Mouse (Mus musculus): ENCODE results near the gene Grm4.
"Not testable (repeated sequence)": the region's sequence is repeated elsewhere in the genome, so short reads cannot be mapped to it uniquely, and the experiment has no call there.

The Grm4 gene

DNA sequence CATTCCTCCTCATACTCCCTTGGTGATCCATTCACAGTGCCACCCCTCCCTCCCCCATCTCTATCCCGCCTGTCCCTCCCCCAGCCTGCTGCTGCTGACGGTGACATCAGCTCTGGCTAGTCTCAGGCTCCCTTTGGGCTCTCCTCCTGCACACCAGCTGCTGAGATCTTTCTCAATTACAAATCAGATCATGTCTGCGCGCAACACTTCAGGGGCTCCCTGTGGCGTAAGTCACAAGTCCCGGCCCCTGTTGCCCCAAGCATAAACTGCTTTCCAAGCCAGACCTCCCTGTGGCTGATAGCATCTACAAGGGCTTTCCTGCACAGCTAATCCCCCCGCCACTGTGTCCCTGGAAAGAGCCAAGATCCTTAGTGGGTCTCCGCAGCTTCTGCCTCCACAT is 128.3 kb downstream of the Grm4 start:
- no peak for DNase-seq (ENCODE audit: low read depth, low spot score)

DNA sequence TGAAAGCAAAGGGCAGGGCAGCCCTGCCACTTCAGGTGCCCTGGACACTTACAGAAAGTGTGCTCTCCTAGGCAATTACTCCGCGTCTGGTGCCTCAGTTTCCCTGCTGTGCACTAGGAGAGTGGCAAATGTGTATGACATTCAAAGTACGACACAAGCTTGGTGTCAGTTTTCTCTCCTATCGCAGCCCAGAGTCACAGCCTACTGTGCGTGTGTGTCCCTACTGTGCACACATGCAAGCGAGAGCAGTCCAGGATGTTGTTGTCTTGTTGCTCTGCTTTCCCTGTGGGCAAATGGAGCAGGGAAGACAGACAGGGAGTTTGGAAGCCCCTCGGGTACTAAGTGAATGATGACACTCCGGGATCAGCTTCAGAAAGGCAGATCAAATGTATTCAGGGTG is 131.2 kb downstream of the Grm4 start:
- no peak for DNase-seq (ENCODE audit: low read depth, low spot score)

DNA sequence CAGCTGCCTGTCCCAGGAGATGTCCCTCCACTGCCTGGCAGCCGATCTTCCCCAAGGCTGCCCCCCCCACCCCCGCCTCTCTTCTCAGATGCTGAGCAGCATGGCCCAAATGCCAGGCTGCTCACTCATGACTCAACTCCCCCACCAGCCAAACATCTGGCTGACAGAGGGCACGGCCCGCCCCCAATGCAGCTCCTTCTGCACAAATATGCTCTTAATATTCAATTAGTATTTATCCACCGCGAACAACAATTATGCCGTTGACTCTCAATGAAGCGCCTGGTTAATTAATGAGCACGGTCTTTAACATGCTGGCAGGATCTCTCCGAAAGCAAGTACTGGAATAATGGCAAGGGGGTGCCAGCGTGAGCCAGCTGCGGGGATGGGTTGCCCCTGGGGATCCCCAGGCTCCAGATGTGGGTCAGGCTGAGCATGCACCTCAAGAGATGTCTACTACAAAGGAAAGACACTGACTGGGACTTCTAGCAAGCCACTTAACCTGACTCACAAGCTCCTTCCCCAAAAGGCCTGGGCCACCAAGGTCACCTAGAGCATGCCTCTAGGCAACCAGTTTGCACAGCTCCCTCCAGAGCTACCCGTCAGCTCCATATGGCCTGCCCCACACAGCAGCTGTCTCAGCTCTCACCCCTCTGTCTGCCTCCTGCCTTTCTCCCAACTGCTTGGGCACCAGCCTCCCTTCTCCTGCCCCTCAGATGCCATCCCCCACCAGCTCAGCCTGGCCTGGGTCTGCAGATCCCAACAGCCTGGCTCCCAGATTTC is 131.8 kb downstream of the Grm4 start:
- no peak for DNase-seq (ENCODE audit: low read depth, low spot score)

DNA sequence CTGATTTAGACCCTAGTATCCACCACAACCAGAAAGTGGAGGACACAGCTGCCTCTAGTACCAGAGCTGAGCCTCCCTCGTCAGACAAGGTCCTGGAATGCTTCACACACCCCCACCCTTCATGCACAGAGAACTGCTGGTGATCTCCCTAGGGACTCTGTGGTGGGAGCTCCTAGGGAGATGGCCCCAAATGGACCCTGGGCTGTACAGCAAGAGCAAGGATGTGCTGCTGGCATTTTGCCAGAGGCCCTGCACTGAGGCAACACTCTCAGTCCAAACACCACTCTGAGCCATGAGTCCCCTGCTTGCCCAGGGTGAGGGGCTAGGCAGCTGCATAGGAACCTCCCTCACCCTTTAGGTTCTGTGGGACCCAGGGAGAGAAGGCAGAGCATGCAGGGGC is 134.8 kb downstream of the Grm4 start:
- DNase-seq (ENCODE audit: low read depth, low spot score), result no peak

DNA sequence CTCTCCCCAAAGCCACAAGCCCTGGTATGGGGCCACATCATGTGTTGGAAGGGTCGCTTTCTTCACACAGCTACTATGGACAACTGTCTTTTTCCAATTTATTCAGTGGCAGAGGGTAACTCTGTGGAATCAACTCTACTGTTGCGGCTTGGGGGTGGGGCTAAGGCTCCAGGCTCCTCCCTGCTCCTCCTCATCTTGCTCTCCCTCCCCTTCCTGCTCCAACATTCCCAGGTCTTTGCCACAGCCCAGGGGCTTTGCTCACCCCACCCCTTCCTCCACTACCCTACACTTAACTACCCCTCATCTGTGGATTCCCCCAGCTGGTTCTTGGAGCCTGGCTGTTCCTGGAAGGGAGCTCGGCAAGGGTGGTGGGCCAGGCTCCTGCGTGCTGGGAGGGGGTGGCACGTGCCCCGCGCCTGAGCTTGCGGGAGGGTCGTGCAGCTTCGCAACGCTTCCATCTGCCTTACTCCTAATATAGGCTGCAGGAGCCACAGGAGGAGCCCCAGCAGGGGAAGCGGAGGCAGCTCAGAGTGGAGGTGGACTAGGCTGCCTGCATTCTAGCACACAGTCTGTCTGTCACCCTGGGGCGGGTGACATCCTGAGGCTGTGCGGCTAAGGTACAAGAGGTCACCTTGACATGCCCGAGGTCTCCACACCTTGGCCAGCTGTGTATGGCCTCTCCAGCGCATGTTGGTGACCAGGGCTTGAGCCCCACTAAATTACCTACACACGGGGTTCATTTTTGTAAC is 135.5 kb downstream of the Grm4 start:
- DNase-seq (ENCODE audit: low read depth, low spot score), result no peak

DNA sequence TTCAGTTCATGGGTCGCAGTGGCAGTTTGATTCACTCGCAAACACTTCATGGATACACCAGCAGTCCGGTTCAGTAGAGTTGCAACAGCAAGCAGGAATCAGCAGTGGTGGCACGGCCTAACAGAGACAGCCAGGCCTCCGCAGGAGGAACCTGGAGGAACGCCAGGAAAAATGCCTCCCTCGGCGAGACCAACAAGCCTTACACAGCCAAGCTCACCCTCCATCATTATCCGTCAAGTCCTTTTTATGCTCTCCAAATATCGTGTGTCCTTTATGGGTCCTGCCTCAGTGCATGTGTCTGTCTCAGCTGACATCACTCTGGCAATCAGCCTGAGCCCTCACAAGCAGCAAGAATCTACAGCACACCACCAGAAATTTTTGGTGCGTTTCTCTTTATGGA is 138.3 kb downstream of the Grm4 start:
- no peak for DNase-seq (ENCODE audit: low read depth, low spot score)

DNA sequence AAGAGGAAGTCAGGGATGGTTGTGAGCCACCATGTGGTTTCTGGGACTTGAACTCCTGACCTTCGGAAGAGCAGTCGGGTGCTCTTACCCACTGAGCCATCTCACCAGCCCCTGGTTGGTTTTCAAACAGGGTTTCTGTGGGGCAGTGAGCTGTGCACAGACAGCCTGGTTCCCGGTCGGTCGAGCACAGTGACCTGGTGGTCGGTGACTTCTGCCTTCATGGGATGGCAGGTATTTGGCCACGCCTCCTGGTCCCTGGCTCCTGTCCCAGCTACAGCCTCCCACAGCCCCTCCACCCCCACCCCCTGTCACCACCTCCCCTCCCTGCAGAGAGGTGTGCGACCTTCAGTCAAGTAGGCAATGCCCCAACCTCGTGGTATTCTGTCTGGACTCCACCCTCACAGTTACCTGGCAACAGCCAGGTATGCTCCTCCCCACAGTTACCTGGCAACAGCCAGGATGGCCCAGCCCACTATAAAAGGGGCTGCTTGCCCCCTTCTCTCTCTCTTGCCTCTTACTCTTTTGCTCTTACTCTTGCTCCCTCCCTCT is 140.2 kb downstream of the Grm4 start:
- DNase-seq (ENCODE audit: low read depth, low spot score), result not testable (repeated sequence)

DNA sequence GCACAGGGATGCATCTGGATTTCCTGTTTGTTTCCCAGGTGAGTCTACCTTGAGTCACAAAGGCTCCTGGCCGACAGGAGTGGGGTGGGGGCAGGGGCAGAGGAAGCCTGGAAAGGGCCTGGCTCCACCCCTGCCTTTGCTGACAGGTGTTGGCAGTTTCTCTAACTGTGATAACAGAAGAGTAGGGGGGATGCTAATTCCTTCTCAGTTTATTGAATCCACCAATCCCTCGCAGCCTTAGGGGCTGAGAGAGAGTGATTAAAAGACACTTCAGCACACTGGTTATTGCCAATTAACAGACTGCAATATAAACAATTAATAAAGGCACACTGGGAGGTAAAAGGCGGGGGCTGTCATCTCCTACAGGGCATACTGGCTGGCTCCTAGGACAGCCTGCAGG is 142.2 kb downstream of the Grm4 start:
- DNase-seq (ENCODE audit: low read depth, low spot score), result no peak

DNA sequence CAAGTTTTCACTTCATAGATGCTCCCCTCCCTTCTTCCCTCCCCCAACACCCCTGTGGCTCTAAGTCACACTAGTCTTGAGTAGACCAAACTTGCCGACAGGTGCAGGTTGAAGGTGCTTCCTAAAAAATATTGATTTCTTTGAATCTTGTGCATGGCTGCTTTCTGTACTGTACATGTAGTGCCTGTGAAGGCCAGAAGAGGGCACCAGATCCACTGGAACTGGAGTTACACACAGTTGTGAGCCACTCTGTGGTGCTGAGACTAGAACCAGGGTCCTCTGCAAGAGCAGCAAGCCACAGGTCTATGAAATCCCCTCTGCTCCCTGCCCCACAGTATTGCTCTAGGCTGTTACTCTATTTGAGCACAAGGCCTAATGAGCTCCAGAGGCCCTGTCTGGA is 144.1 kb downstream of the Grm4 start:
- DNase-seq (ENCODE audit: low read depth, low spot score), result peak; percentile 39

DNA sequence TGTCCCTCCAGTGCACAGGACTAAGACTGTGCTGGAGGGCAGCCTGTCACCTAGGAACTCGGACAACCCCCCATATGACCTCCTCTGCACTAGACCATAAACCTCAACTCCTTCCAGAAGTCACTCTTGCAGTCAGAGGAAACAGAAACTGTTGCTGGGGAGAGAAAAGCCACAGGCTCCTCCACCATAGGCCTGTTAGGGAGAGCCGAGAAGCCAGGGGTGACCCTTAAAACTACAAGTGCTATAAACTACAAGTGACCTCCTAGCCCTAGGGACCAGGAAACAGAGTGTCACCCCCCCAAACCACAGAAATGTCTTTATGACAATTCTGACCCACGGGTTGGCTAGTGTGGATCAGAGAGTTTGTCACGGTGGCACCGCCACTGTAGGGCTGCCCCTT is 145.7 kb downstream of the Grm4 start:
- DNase-seq (ENCODE audit: low read depth, low spot score), result no peak
